Mouse (Mus musculus): Measurements from ENCODE around the gene Tmem82. TPM values are rescaled to one million over a fixed set of nuclear protein-coding genes. Genes with fewer than 3 reads are reported as not detected.

The Tmem82 gene
- total and polyA plus RNA-seq, 2 experiments from 2014 or later, result 1.5 to 1.6 TPM

- no peak overlapping the region for H3K27ac ChIP-seq
- DNase-seq (ENCODE audit: low spot score) (no peak), ATAC-seq (no peak)
- no peak overlapping the region for H3K4me3 ChIP-seq (ENCODE audit: low read length)
- H3K4me2 ChIP-seq (ENCODE audit: low read depth, low read length), result no peak overlapping the region
- H3K36me3 ChIP-seq (ENCODE audit: insufficient read depth, low read length), result no peaks in the 10 kb centered on the region
- no peaks in the 10 kb centered on the region for H3K27me3 ChIP-seq (ENCODE audit: insufficient read depth, low read length)
- WGBS, result 93% methylated on average over 6 of the region's 6 CpGs
- no peaks in the 10 kb centered on the region for H3K4me1 ChIP-seq (ENCODE audit: insufficient read depth, low read length)
- H3K9me3 ChIP-seq (ENCODE audit: low read length), result no peaks in the 10 kb centered on the region
- no peak overlapping the region for H3K9ac ChIP-seq (replicated peaks; ENCODE audit: low read length)
- no peak for TF ChIP-seq CTCF (IDR thresholded peaks at IDR 0.05; ENCODE audit: low read depth)
These were observed 52.2 kb downstream of the Tmem82 start for GRCm38 (mm10) chr4:141566187-141566586.

- WGBS, result 23% methylated on average over 7 of the region's 7 CpGs
- H3K4me2 ChIP-seq (ENCODE audit: low read depth, low read length), result no peak overlapping the region
- no peaks in the 10 kb centered on the region for H3K4me1 ChIP-seq (ENCODE audit: insufficient read depth, low read length)
- no peak for ATAC-seq
- no peak overlapping the region for H3K4me3 ChIP-seq (ENCODE audit: low read length)
- H3K36me3 ChIP-seq (ENCODE audit: insufficient read depth, low read length), result no peaks in the 10 kb centered on the region
- no peak overlapping the region for H3K9ac ChIP-seq (replicated peaks; ENCODE audit: low read length)
- DNase-seq (ENCODE audit: low spot score), result no peak
- no peaks in the 10 kb centered on the region for H3K27me3 ChIP-seq (ENCODE audit: insufficient read depth, low read length)
- TF ChIP-seq CTCF (IDR thresholded peaks at IDR 0.05; ENCODE audit: low read depth), result no peak
- no peak overlapping the region for H3K27ac ChIP-seq
- no peaks in the 10 kb centered on the region for H3K9me3 ChIP-seq (ENCODE audit: low read length)
These were observed 53.1 kb downstream of the Tmem82 start for GRCm38 (mm10) chr4:141565325-141565724.

DNA sequence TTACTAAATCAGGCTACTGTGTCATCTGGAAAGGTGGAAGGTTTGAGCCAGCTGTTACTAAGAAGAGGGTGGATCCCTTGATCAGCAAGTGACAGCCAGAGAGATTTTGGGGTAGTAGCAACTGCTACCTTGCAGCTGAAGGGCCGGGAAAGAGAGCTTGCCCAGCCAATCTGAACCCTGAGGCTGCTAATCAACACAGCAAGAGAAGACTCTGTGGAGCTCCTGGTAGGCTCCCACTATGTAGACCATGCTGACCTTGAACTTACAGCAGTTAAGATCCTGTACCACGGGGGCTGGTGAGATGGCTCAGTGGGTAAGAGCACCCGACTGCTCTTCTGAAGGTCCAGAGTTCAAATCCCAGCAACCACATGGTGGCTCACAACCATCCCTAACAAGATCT, 53.8 kb downstream of the Tmem82 start:
- Histone ChIP-seq H3K27ac (no peak overlapping the region), H3K9ac (replicated peaks; ENCODE audit: low read length) (no peak overlapping the region), H3K9me3 (ENCODE audit: low read length) (no peaks in the 10 kb centered on the region), H3K4me3 (ENCODE audit: low read length) (no peak overlapping the region), H3K4me2 (ENCODE audit: low read depth, low read length) (no peak overlapping the region), H3K36me3 (ENCODE audit: insufficient read depth, low read length) (no peaks in the 10 kb centered on the region), H3K27me3 (ENCODE audit: insufficient read depth, low read length) (no peaks in the 10 kb centered on the region), H3K4me1 (ENCODE audit: insufficient read depth, low read length) (no peaks in the 10 kb centered on the region)
- WGBS, result 84% methylated on average over 3 of the region's 3 CpGs
- DNase-seq (ENCODE audit: low spot score) (no peak), ATAC-seq (no peak)
- no peak for TF ChIP-seq CTCF (IDR thresholded peaks at IDR 0.05; ENCODE audit: low read depth)

DNA sequence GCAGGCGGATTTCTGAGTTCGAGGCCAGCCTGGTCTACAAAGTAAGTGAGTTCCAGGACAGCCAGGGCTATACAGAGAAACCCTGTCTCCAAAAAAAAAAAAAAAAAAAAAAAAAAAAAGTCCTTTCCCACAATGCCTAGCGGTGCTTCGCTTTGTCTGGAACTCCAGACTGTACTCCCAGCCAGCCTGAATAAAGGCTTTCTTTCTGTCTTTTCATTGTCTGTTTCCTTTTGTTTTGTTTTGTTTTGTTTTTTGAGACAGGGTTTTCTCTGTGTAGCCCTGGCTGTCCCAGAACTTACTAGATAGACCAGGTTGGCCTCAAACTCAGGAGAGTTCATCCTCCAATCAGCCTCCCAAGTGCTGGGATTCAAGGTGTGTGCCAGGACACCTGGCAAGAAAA, 54.2 kb downstream of the Tmem82 start:
- no peak for TF ChIP-seq CTCF (IDR thresholded peaks at IDR 0.05; ENCODE audit: low read depth)
- no peak overlapping the region for H3K4me2 ChIP-seq (ENCODE audit: low read depth, low read length)

More for the DNA sequence above, 54.2 kb downstream of the Tmem82 start:
- no peak overlapping the region for H3K9ac ChIP-seq (replicated peaks; ENCODE audit: low read length)
- 87% methylated on average over 4 of the region's 4 CpGs for WGBS
- ATAC-seq (no peak), DNase-seq (ENCODE audit: low spot score) (no peak)
- H3K27ac ChIP-seq, result no peak overlapping the region
- H3K4me1 ChIP-seq (ENCODE audit: insufficient read depth, low read length), result no peaks in the 10 kb centered on the region
- H3K36me3 ChIP-seq (ENCODE audit: insufficient read depth, low read length), result no peaks in the 10 kb centered on the region
- no peaks in the 10 kb centered on the region for H3K9me3 ChIP-seq (ENCODE audit: low read length)
- no peak overlapping the region for H3K4me3 ChIP-seq (ENCODE audit: low read length)
- H3K27me3 ChIP-seq (ENCODE audit: insufficient read depth, low read length), result no peaks in the 10 kb centered on the region

Other genes starting within 250 kb of the Tmem82 start
- 1.1 and 1.2 TPM in 2 replicates for gene Clcnka, start 219.9 kb downstream of the Tmem82 start, total RNA-seq (2014; rRNA removed)
- 0.95 and 0.98 TPM in 2 replicates for gene Clcnka, start 219.9 kb downstream of the Tmem82 start, polyA plus RNA-seq (2015; fragmentation: Nextera tagmentation; extraction: Ambion mirVana)
- 5.0 TPM in 1 of 2 replicates, not detected in the other for gene Clcnkb, start 202.6 kb downstream of the Tmem82 start, total RNA-seq (2014; rRNA removed)
- gene Clcnkb, start 202.6 kb downstream of the Tmem82 start, polyA plus RNA-seq (2015; fragmentation: Nextera tagmentation; extraction: Ambion mirVana), result 0.19 and 0.38 TPM in 2 replicates
- gene Hspb7, start 197.9 kb downstream of the Tmem82 start, total RNA-seq (2014; rRNA removed), result 0.32 TPM in 1 of 2 replicates, not detected in the other
- 0.06 and 0.08 TPM in 2 replicates for gene Hspb7, start 197.9 kb downstream of the Tmem82 start, polyA plus RNA-seq (2015; fragmentation: Nextera tagmentation; extraction: Ambion mirVana)
- 5.8 and 9.9 TPM in 2 replicates for gene Srarp, start 182.5 kb downstream of the Tmem82 start, total RNA-seq (2014; rRNA removed)
- 0.33 and 0.54 TPM in 2 replicates for gene Srarp, start 182.5 kb downstream of the Tmem82 start, polyA plus RNA-seq (2015; fragmentation: Nextera tagmentation; extraction: Ambion mirVana)
- gene Zbtb17, start 174.0 kb downstream of the Tmem82 start, total RNA-seq (2014; rRNA removed), result 34.8 and 36.2 TPM in 2 replicates
- gene Zbtb17, start 174.0 kb downstream of the Tmem82 start, polyA plus RNA-seq (2015; fragmentation: Nextera tagmentation; extraction: Ambion mirVana), result 28.2 and 28.8 TPM in 2 replicates
- gene Spen, start 80.0 kb downstream of the Tmem82 start, total RNA-seq (2014; rRNA removed), result 16.9 and 17.4 TPM in 2 replicates
- gene Spen, start 80.0 kb downstream of the Tmem82 start, polyA plus RNA-seq (2015; fragmentation: Nextera tagmentation; extraction: Ambion mirVana), result 11.0 and 13.0 TPM in 2 replicates
- 22.5 and 26.7 TPM in 2 replicates for gene Fblim1, start 12.5 kb downstream of the Tmem82 start, total RNA-seq (2014; rRNA removed)
- gene Fblim1, start 12.5 kb downstream of the Tmem82 start, polyA plus RNA-seq (2015; fragmentation: Nextera tagmentation; extraction: Ambion mirVana), result 21.7 and 25.6 TPM in 2 replicates
- gene Slc25a34, start 5.2 kb upstream of the Tmem82 start, total RNA-seq (2014; rRNA removed), result 18.1 and 22.2 TPM in 2 replicates
- gene Slc25a34, start 5.2 kb upstream of the Tmem82 start, polyA plus RNA-seq (2015; fragmentation: Nextera tagmentation; extraction: Ambion mirVana), result 3.0 and 3.6 TPM in 2 replicates
- 45.8 and 47.6 TPM in 2 replicates for gene Plekhm2, start 46.3 kb upstream of the Tmem82 start, total RNA-seq (2014; rRNA removed)
- gene Plekhm2, start 46.3 kb upstream of the Tmem82 start, polyA plus RNA-seq (2015; fragmentation: Nextera tagmentation; extraction: Ambion mirVana), result 6.1 and 6.4 TPM in 2 replicates
- 3.0 and 13.6 TPM in 2 replicates for gene Rsc1a1, start 67.0 kb upstream of the Tmem82 start, total RNA-seq (2014; rRNA removed)
- gene Rsc1a1, start 67.0 kb upstream of the Tmem82 start, polyA plus RNA-seq (2015; fragmentation: Nextera tagmentation; extraction: Ambion mirVana), result 0.32 TPM in 1 of 2 replicates, not detected in the other
- gene Ddi2, start 104.8 kb upstream of the Tmem82 start, total RNA-seq (2014; rRNA removed), result 20.9 and 31.5 TPM in 2 replicates
- gene Ddi2, start 104.8 kb upstream of the Tmem82 start, polyA plus RNA-seq (2015; fragmentation: Nextera tagmentation; extraction: Ambion mirVana), result 12.1 and 12.5 TPM in 2 replicates
- 0.72 TPM in 1 of 2 replicates, not detected in the other for gene Agmat, start 128.0 kb upstream of the Tmem82 start, total RNA-seq (2014; rRNA removed)
- 0.60 and 0.62 TPM in 2 replicates for gene Agmat, start 128.0 kb upstream of the Tmem82 start, polyA plus RNA-seq (2015; fragmentation: Nextera tagmentation; extraction: Ambion mirVana)
- gene Dnajc16, start 172.3 kb upstream of the Tmem82 start, total RNA-seq (2014; rRNA removed), result 17.5 and 21.0 TPM in 2 replicates
- 6.1 and 6.8 TPM in 2 replicates for gene Dnajc16, start 172.3 kb upstream of the Tmem82 start, polyA plus RNA-seq (2015; fragmentation: Nextera tagmentation; extraction: Ambion mirVana)
- gene Casp9, start 175.0 kb upstream of the Tmem82 start, total RNA-seq (2014; rRNA removed), result 25.9 and 29.1 TPM in 2 replicates
- 17.9 and 20.3 TPM in 2 replicates for gene Casp9, start 175.0 kb upstream of the Tmem82 start, polyA plus RNA-seq (2015; fragmentation: Nextera tagmentation; extraction: Ambion mirVana)
- not detected in 2 replicates for gene Cela2a, start 207.5 kb upstream of the Tmem82 start, total RNA-seq (2014; rRNA removed)
- gene Cela2a, start 207.5 kb upstream of the Tmem82 start, polyA plus RNA-seq (2015; fragmentation: Nextera tagmentation; extraction: Ambion mirVana), result 0.23 and 0.26 TPM in 2 replicates
- gene Ctrc, start 227.7 kb upstream of the Tmem82 start, total RNA-seq (2014; rRNA removed), result not detected in 2 replicates
- gene Ctrc, start 227.7 kb upstream of the Tmem82 start, polyA plus RNA-seq (2015; fragmentation: Nextera tagmentation; extraction: Ambion mirVana), result not detected in 2 replicates

All from hindbrain, postnatal 0 days (tissue).